ENCODE assay signal across 15 mouse cellular contexts in genomic region chr12:83097787-83098186, GRCm38 (mm10).
"Had no signal": no experiment of that assay in that cellular context is flagged by ENCODE, and none has a peak within 500 bp of the region (broad histone marks: within the 10 kb centered on the region; RNA-seq: fewer than 3 reads in every experiment).

No protein-coding gene starts in this region.

- H3K4me3 ChIP-seq: intestine, embryonic 15.5 days; kidney, embryonic 15.5 days; left cerebral cortex, adult 2 months; limb, embryonic 13.5 days had no signal

- H3K4me1 ChIP-seq: intestine, embryonic 15.5 days; limb, embryonic 13.5 days had no signal

- DNase-seq: kidney, adult 11 months; kidney, adult 8-10 months; kidney, postnatal 10 days; kidney, postnatal 36 days; layer of hippocampus, postnatal 36 days; left cerebral cortex, postnatal 4 days; lung, embryonic 14.5 days; midbrain, embryonic 14.5 days; thymus, postnatal 25 days had no signal

- H3K36me3 ChIP-seq: intestine, embryonic 15.5 days; kidney, embryonic 15.5 days; limb, embryonic 13.5 days had no signal

- H3K9me3 ChIP-seq: intestine, embryonic 15.5 days; kidney, embryonic 15.5 days; limb, embryonic 13.5 days had no signal

- H3K27ac ChIP-seq: intestine, embryonic 15.5 days; kidney, embryonic 15.5 days; left cerebral cortex, adult 2 months; limb, embryonic 13.5 days; macrophage had no signal

- H3K4me2 ChIP-seq: intestine, embryonic 15.5 days; kidney, embryonic 15.5 days; limb, embryonic 13.5 days; lung, embryonic 14.5 days had no signal

- H3K27me3 ChIP-seq: intestine, embryonic 15.5 days; kidney, embryonic 15.5 days; limb, embryonic 13.5 days had no signal

- ATAC-seq: intestine, embryonic 15.5 days; lung, postnatal 0 days had no signal

- H3K9ac ChIP-seq: intestine, embryonic 15.5 days; kidney, embryonic 15.5 days; limb, embryonic 13.5 days; lung, embryonic 14.5 days had no signal
